Mouse (Mus musculus) limb, embryonic 13.5 days (tissue): ENCODE results near the gene Senp1. TPM values are rescaled to one million over a fixed set of nuclear protein-coding genes. Genes with fewer than 3 reads are reported as not detected.

ENCODE experiments used
- ATAC-seq: fragments of 200-750 bp; cut with Nextera tagmentation; 2 replicates; pipeline ENCODE4 v1.8.0; 2017; ENCODE audit warnings: low read depth, moderate number of reproducible peaks, moderate TSS enrichment; ENCODE audit not compliant: low FRiP score
- H3K27ac ChIP-seq: fragments of 300-500 bp; sonication (generic); 2 replicates; pipeline ENCODE4 v1.5.1; 2015; ENCODE audit warnings: inconsistent platforms, mild to moderate bottlenecking, moderate library complexity
- H3K27me3 ChIP-seq: fragments of 300-500 bp; sonication (generic); 2 replicates; pipeline ENCODE4 v1.6.1; 2015; ENCODE audit warnings: mild to moderate bottlenecking, inconsistent platforms
- H3K36me3 ChIP-seq: fragments of 300-500 bp; sonication (generic); 2 replicates; pipeline ENCODE4 v1.6.1; 2015; ENCODE audit warnings: inconsistent platforms, mild to moderate bottlenecking, moderate library complexity
- H3K4me1 ChIP-seq: fragments of 300-500 bp; sonication (generic); 2 replicates; pipeline ENCODE4 v1.6.1; 2015; ENCODE audit warnings: inconsistent platforms
- H3K4me2 ChIP-seq: fragments of 300-500 bp; sonication (generic); replicated peaks from 2 replicates; pipeline ENCODE4 v1.6.1; 2015; ENCODE audit warnings: inconsistent platforms, mild to moderate bottlenecking, moderate library complexity
- H3K4me3 ChIP-seq: fragments of 300-500 bp; sonication (generic); 2 replicates; pipeline ENCODE4 v1.5.1; 2015; ENCODE audit warnings: moderate library complexity, mild to moderate bottlenecking, inconsistent platforms
- H3K9ac ChIP-seq: fragments of 300-500 bp; sonication (generic); 2 replicates; pipeline ENCODE4 v1.6.1; 2015; ENCODE audit warnings: mild to moderate bottlenecking, inconsistent platforms
- H3K9me3 ChIP-seq: fragments of 300-500 bp; sonication (generic); 2 replicates; pipeline ENCODE4 v1.6.1; 2016; ENCODE audit warnings: inconsistent platforms
- WGBS: fragments of 180-500 bp; shearing (Covaris S2); methylation state at CpG from one replicate; pipeline ENCODE4 v1.1.7; 2015; 5-methylcytosine and 5-hydroxymethylcytosine counted together
- polyA plus RNA-seq: library from polyadenylated mRNA; unstranded; fragments of >200 nt; fragmentation: Nextera tagmentation; extraction: Ambion mirVana; gene quantifications from 2 replicates; pipeline ENCODE4 v1.2.1, GENCODE M21; 2015

Senp1 gene
- polyA plus RNA-seq, 1 experiment from 2014 or later = 38.8 TPM

DNA sequence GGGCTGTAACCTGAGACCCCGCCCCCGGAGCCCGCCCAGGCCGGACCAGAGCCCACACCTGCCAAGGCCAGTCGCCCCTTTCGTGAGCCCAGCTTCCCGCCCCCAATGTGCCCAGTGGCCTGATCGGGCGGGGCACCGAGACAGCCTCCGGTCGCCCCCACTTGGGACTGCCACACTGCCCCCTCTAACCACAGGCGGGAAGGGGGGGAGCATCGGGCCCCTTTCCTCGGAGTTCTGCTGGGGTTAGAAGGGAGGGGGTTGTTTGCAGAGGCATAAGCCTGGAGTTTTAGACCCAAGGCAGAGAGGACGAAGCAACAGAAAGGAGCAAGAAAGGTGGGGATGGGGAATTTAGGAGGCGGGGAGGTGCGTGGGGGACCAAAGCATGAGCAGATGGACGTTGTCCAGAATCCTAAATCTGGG is 88.8 kb downstream of the Senp1 start:
- under 1% methylated on average over 19 of the region's 19 CpGs for WGBS
- Histone ChIP-seq H3K9me3 (no peaks in the 10 kb centered on the region), H3K36me3 (peaks cover 4% of the 10 kb centered on the region; the same call in 1 of the 2 replicates), H3K4me1 (peaks cover 56% of the 10 kb centered on the region), H3K27me3 (peaks cover 40% of the 10 kb centered on the region), H3K4me3 (peak overlapping the region; percentile 67), H3K27ac (peak overlapping the region; percentile 97), H3K4me2 (peak overlapping the region; percentile 86), H3K9ac (peak overlapping the region; percentile 93)
- ATAC-seq = peak; percentile 73

DNA sequence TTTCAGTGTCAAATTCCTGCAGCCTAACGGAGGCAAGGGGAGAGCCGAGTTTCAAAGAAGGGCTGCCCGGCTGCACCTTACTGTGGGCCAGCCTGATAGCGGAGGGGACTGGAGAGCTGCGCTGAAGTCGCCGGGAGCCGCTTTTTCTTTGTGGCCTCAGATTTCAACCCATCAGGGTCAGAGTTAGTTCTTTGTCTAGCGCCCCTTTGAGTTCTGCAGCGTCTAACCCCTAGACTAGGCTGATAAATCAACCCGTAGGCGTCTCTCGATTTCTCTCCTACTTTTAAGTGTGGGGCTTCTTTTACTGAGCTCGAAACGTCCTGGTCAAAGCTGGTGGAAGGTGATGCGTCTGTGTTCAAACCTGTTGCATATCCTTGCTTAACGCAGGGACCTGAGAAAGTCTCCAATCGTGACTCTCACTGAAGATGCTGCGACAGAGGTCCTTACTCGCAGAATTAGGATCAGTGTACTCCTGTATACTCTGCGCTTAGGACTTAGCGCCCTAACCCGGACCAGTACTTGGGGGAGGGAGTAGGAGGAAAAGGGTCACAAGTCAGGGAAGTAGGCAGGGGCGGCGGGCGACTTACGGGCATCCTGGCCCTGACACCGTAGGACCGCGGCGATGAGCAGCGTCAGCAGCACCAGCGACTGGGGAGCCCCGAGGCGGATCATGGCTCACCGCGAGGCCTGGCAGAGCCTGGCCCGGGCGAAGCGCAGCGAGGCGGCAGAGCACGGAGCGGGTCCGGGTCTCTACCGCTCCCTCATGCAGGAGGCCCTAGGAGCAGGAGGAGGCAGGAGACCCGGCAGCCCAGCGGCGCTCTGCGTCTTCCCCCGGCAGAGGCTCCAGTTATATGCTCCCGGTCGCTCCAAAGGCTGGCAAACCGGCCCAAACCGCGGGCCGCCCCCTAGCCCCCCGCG is 89.5 kb downstream of the Senp1 start, which contains the start of gene Col2a1:
Gene Col2a1 (minus strand): TSS at position 874 of the 918 bp plus-strand sequence.
- peaks cover 46% of the 10 kb centered on the region for H3K27me3 ChIP-seq

DNA sequence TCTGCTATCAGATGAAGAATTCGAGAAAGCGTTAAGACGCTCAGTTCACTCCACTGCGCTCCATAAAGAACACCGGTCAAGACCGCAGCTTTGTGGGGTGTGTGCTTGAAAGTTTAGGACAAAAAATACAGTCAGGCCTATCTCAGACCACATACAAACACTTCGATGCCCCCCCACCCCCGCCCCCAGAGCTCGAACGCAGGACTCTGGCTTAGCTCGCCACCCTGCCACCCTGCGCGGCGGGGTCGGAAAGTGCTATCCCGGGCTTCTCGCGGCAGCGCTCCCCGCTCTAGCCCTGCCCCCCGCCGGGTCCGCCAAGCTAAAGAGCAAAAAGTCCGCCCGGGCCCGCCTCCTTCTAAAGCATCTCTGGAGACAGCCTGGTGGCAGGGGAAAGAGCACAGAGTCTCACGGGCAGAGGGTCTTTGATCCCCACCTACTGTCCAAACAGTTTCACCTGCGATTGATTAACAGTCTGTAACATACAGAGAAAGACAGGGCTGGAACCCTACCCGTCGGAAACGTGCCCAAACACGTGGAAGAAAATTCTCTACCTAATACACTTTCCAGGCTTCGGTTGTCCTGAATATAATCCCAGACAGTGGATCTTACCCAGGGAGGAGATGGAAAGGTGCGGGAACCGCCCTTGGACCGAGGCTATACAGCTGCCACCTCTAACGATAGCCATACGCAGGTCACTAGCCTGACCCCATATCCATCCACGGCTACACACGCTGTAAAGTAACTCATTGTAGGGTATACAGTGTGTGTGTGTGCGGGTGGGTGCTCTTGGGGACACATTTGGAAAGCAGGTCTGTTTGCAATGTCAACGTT is 90.3 kb downstream of the Senp1 start:
- H3K4me1 ChIP-seq = peaks cover 59% of the 10 kb centered on the region
- under 1% methylated on average over 42 of the region's 42 CpGs for WGBS
- H3K9ac ChIP-seq = peak overlapping the region; percentile 93
- H3K27ac ChIP-seq = peak overlapping the region; percentile 97
- ATAC-seq = no peak
- peaks cover 20% of the 10 kb centered on the region for H3K36me3 ChIP-seq
- H3K9me3 ChIP-seq = no peaks in the 10 kb centered on the region
- peak overlapping the region; percentile 86 for H3K4me2 ChIP-seq
- peaks cover 55% of the 10 kb centered on the region for H3K27me3 ChIP-seq
- H3K4me3 ChIP-seq = peak overlapping the region; percentile 67

More for the DNA sequence above, 89.5 kb downstream of the Senp1 start, which contains the start of gene Col2a1:
- Histone ChIP-seq H3K4me2 (peak within 1 kb of the TSS; percentile 86), H3K4me1 (peaks cover 60% of the 10 kb centered on the region), H3K9me3 (no peaks in the 10 kb centered on the region), H3K27ac (peak within 1 kb of the TSS; percentile 97), H3K9ac (peak within 1 kb of the TSS; percentile 93), H3K36me3 (peaks cover 11% of the 10 kb centered on the region; the same call in 1 of the 2 replicates), H3K4me3 (peak within 1 kb of the TSS; percentile 67)
- WGBS = under 1% methylated on average over 58 of the region's 59 CpGs
- peak; percentile 0; the same call in 1 of the 2 replicates for ATAC-seq

DNA sequence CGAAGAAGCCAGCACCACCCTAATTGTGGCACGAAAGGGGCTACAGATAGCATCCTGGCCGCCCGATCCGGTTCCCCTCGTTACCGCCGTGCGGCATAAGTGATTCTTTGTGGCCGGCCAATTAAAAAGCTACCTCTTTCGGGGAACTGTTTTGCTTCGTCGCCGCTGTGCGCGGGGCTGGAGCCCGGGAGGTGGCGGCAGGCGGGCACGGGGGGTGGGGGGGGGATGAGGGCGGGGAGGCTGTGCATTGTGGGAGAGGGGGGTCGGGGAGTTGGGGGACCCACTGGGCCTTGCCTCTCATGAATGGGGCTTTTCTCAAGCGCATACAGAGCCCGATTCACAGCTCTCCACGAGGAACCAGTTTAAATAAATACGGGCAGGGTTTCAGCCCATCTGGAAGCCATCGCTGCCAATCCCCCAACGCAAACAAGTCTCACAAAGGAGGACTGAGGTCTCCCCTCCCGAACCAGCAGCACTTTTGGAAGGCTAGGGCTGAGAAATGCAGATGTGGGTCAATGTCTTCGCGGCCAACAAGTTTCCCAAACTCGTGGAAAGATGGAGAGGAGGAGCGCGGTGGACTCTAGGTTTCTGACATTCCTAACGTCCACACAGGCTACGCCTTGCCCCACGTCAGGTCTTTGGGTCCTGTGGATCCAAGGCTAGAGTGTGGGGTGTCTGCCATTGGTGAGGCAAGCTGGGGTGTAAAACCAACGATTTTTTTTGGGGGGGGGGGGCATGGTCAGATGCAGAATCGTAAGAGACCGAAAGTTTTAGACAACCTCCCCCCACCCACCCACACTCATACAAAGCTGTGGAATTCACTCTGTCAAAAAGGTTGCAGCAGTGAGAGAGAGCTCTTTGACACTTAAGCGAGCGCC is 91.2 kb downstream of the Senp1 start:
- under 1% methylated on average over 42 of the region's 42 CpGs for WGBS

DNA sequence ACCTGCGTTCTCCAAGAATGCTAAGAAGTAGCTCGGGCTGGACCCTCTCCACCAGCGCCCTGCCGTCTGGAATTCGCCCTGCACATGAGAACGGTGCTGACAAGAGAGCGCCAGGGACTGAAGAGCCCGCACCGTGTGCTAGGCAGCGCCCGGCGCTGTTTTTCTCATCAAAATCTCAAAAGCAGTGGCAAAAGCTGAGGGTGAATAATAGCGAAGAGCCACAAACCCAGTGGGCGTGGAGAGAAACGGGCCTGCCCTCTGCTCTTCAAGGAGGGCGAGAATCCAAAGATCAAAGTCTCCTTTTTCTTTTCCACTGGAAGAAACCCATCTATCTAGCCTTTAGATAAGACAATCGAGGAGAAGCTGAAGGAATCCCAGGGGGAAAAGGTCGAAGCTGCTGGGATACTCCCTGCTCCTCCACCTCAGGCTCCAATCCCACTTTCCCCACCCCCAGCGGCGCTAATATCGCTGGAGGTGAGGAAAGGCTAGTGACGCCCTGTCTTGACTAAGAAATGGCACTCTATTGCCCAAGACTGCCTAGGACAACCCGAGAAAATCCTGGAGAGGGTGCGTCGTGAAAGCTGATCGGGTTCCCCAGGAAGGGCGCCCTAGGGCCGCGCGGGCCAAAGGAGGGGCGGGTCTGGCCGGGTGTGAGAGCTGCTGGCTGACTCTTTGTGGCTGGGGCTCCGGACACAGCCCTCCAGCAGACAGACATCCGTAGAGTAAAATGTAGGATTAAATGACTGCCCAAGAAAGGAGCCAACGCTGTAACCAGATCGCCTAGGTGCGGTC is 92.0 kb downstream of the Senp1 start:
- H3K9me3 ChIP-seq = no peaks in the 10 kb centered on the region
- H3K27me3 ChIP-seq = peaks cover 52% of the 10 kb centered on the region
- H3K27ac ChIP-seq = peak overlapping the region; percentile 97
- no peak; the same call in 1 of the 2 replicates for ATAC-seq
- peaks cover 36% of the 10 kb centered on the region for H3K36me3 ChIP-seq
- WGBS = 1% methylated on average over 37 of the region's 37 CpGs
- peaks cover 62% of the 10 kb centered on the region for H3K4me1 ChIP-seq
- peak overlapping the region; percentile 86 for H3K4me2 ChIP-seq
- peak overlapping the region; percentile 93 for H3K9ac ChIP-seq
- peak overlapping the region; percentile 67 for H3K4me3 ChIP-seq

More for the DNA sequence above, 91.2 kb downstream of the Senp1 start:
- H3K4me2 ChIP-seq = peak overlapping the region; percentile 86
- H3K36me3 ChIP-seq = peaks cover 28% of the 10 kb centered on the region
- peak overlapping the region; percentile 97 for H3K27ac ChIP-seq
- H3K27me3 ChIP-seq = peaks cover 57% of the 10 kb centered on the region
- peak overlapping the region; percentile 93 for H3K9ac ChIP-seq
- ATAC-seq = peak; percentile 58
- peak overlapping the region; percentile 67 for H3K4me3 ChIP-seq
- H3K9me3 ChIP-seq = no peaks in the 10 kb centered on the region
- H3K4me1 ChIP-seq = peaks cover 62% of the 10 kb centered on the region

DNA sequence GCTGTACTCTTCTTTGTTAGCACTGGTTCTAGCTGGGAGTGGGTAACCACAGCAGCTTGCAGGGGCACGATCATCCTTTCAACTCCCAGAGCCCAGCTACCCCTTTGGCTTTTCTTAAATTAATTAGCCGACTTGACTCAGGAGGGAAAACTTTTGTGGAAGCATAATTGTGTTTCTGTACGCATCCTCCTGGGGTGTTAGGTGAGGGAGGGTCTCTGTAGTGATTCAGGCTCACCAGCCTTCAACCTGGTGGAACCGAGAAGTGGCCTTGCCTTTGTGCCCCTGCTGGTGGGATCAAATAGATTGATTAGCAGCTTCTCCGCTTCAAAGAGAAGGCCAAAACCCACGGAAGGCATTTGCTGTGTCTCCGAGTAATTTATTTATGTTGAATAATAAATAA is 93.6 kb downstream of the Senp1 start:
- peak overlapping the region; percentile 67 for H3K4me3 ChIP-seq
- WGBS = 22% methylated on average over 7 of the region's 7 CpGs
- H3K9ac ChIP-seq = peak overlapping the region; percentile 93
- H3K9me3 ChIP-seq = no peaks in the 10 kb centered on the region
- ATAC-seq = no peak
- peaks cover 52% of the 10 kb centered on the region for H3K36me3 ChIP-seq
- peak overlapping the region; percentile 86 for H3K4me2 ChIP-seq
- peaks cover 51% of the 10 kb centered on the region for H3K4me1 ChIP-seq
- H3K27ac ChIP-seq = peak overlapping the region; percentile 33; the same call in 1 of the 2 replicates
- H3K27me3 ChIP-seq = peaks cover 42% of the 10 kb centered on the region

DNA sequence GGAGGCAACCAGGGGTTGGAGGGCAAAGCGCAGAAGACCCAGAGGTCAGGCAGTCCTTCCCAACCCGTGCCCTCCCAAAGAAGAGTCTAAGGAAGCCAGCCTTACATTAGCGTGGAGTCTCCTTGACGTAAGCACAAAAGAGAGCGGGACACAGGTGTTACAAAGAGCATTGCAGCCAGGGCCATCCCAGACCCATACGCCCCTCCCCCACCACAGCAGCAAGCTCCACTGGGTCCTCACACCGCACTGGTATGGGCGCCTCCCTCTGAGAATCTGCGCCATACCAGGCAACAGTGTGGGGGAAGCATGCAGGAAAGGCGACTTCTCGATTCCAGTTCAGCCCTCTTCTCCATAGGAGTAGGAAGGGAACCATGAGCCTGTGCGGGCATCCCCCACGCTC is 94.0 kb downstream of the Senp1 start:
- H3K27ac ChIP-seq = peak overlapping the region; percentile 33; the same call in 1 of the 2 replicates
- peak overlapping the region; percentile 93 for H3K9ac ChIP-seq
- H3K27me3 ChIP-seq = peaks cover 42% of the 10 kb centered on the region
- H3K4me2 ChIP-seq = peak overlapping the region; percentile 86
- 34% methylated on average over 13 of the region's 13 CpGs for WGBS
- H3K36me3 ChIP-seq = peaks cover 56% of the 10 kb centered on the region
- no peaks in the 10 kb centered on the region for H3K9me3 ChIP-seq
- no peak for ATAC-seq
- peak overlapping the region; percentile 67 for H3K4me3 ChIP-seq
- peaks cover 46% of the 10 kb centered on the region for H3K4me1 ChIP-seq

DNA sequence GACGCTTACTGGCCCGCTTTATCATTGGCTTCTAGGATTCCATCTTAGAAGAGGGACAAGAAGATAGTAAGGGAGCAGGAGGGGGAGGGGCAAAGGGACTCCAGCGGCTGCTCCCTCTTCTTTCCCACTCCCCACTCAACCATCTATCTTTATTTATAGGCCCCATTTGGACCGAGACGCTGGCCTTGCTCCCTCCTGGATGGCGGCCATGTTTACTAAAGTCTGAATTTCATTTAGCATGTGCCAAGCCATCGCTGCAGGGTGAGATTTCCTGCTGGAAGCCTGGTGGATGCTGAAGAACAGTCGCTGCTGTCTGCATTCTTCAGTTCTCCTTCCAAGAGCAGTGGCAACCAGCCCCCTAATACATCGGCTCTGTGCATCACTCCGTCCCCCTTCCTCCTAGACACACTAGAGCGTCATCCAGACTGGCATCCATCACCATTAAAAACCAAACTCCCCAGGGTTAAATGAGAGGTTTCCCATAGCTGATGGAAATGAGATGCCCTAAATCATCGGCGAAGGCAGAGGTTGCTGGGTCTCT is 96.8 kb downstream of the Senp1 start:
- 67% methylated on average over 13 of the region's 13 CpGs for WGBS
- Histone ChIP-seq H3K4me2 (no peak overlapping the region), H3K36me3 (peaks cover 76% of the 10 kb centered on the region), H3K27ac (peak overlapping the region; percentile 35; the same call in 1 of the 2 replicates), H3K27me3 (peaks cover 37% of the 10 kb centered on the region), H3K9me3 (no peaks in the 10 kb centered on the region), H3K4me3 (no peak overlapping the region), H3K9ac (no peak overlapping the region), H3K4me1 (peaks cover 54% of the 10 kb centered on the region)
- ATAC-seq = no peak

DNA sequence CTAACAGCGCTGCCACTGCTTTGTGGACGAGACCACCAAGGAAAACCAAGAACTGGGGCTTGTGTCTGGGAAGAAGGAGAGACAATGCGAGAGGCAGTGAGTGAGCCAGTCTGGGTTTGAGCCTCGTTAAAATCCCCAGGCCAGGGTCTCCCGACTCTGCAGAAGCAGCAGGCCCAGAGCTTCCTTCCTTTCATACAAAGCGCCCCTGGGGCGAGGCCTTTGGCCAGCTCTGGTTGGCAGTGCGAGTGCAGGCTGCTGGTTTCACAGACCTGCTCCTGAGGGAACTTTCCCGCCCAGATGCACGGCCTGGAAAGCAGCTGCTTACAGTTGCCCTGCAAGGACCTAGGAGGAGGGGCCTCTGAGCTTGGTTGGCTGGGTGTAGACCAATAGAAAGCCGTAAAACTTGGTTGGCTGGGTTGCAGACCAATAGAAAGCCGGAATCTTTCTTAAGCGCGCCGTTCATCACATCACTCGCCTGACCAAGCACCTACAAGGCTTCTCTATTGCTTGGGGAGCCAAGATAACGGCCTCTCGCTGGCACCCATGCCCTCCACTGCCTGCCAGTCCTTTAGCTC is 100.7 kb downstream of the Senp1 start:
- 5% methylated on average over 18 of the region's 18 CpGs for WGBS
- ATAC-seq = peak; percentile 93
- peaks cover 48% of the 10 kb centered on the region for H3K4me1 ChIP-seq
- H3K27ac ChIP-seq = peak overlapping the region; percentile 91
- no peaks in the 10 kb centered on the region for H3K27me3 ChIP-seq
- no peaks in the 10 kb centered on the region for H3K9me3 ChIP-seq
- peak overlapping the region; percentile 33 for H3K4me3 ChIP-seq
- H3K36me3 ChIP-seq = peaks cover 87% of the 10 kb centered on the region
- peak overlapping the region; percentile 50 for H3K9ac ChIP-seq
- H3K4me2 ChIP-seq = peak overlapping the region; percentile 59
